Mouse (Mus musculus) MEL (cell line): ENCODE data around the gene Dgkh.

ENCODE experiments used
- CTCF ChIP-seq, 3 experiments: IDR thresholded peaks in 2 of 3; conservative IDR thresholded peaks in 1 of 3; 2 replicates each; pipeline ENCODE4 v1.5.1; 2011 to 2012; ENCODE audit warnings: low read length in 3 of 3, low read depth in 2 of 3, mild to moderate bottlenecking in 2 of 3, improper control_type of control experiment in 1 of 3, inconsistent platforms in 1 of 3, mixed read lengths in 1 of 3, moderate library complexity in 1 of 3; ENCODE audit not compliant: control insufficient read depth in 1 of 3, insufficient read depth in 1 of 3, poor library complexity in 1 of 3, severe bottlenecking in 1 of 3
- EP300 ChIP-seq, 2 experiments: IDR thresholded peaks; 2 replicates each; pipeline ENCODE4 v1.6.1; 2011; ENCODE audit warnings: improper control_type of control experiment in 2 of 2, low read length in 2 of 2, low read depth in 1 of 2, mild to moderate bottlenecking in 1 of 2
- GATA1 ChIP-seq: IDR thresholded peaks from 2 replicates; pipeline ENCODE4 v1.6.1; 2011; ENCODE audit warnings: low read depth, low read length, improper control_type of control experiment
- MAZ ChIP-seq: IDR thresholded peaks from 2 replicates; pipeline ENCODE4 v1.6.1; 2012; ENCODE audit warnings: low read depth, mild to moderate bottlenecking, inconsistent platforms, low read length, improper control_type of control experiment
- NELFE ChIP-seq: IDR thresholded peaks from 2 replicates; pipeline ENCODE4 v1.6.1; 2011; ENCODE audit warnings: low read depth, low read length, improper control_type of control experiment
- NRF1 ChIP-seq: IDR thresholded peaks from 2 replicates; pipeline ENCODE4 v1.6.1; 2014; ENCODE audit warnings: low read depth, mild to moderate bottlenecking, inconsistent platforms, low read length, improper control_type of control experiment, moderate library complexity; ENCODE audit not compliant: poor library complexity, insufficient read depth, severe bottlenecking
- POLR2A ChIP-seq, 2 experiments: IDR thresholded peaks; 2 replicates each; pipeline ENCODE4 v1.6.1; 2011 to 2012; ENCODE audit warnings: low read length in 2 of 2, mild to moderate bottlenecking in 2 of 2, control low read depth in 1 of 2, improper control_type of control experiment in 1 of 2, low read depth in 1 of 2, moderate library complexity in 1 of 2; ENCODE audit not compliant: control insufficient read depth in 1 of 2, insufficient read depth in 1 of 2, poor library complexity in 1 of 2
- POLR2AphosphoS5 ChIP-seq: IDR thresholded peaks from 2 replicates; pipeline ENCODE4 v1.6.1; 2012; ENCODE audit warnings: low read depth, borderline replicate concordance, mild to moderate bottlenecking, inconsistent platforms, low read length, moderate library complexity, mixed read lengths
- TAL1 ChIP-seq: IDR thresholded peaks from 2 replicates; pipeline ENCODE4 v1.6.1; 2012; ENCODE audit warnings: mild to moderate bottlenecking, inconsistent platforms, low read length, moderate library complexity, mixed read lengths
- TBP ChIP-seq: IDR thresholded peaks from 2 replicates; pipeline ENCODE4 v1.8.0; 2011; ENCODE audit warnings: low read depth, low read length, improper control_type of control experiment
- ZKSCAN1 ChIP-seq: IDR thresholded peaks from 2 replicates; pipeline ENCODE4 v1.6.1; 2012; ENCODE audit warnings: low read depth, mild to moderate bottlenecking, inconsistent platforms, low read length, improper control_type of control experiment, moderate library complexity

- TF ChIP-seq POLR2AphosphoS5 (no peak), ZKSCAN1 (no peak), POLR2A (IDR thresholded peaks at IDR 0.05; ENCODE audit: control insufficient read depth in 1 of 2, insufficient read depth in 1 of 2, low read depth in 1 of 2, low read length in 2 of 2, poor library complexity in 1 of 2) (no peak), EP300 (IDR thresholded peaks at IDR 0.05; ENCODE audit: low read depth in 1 of 2, low read length in 2 of 2) (no peak), NRF1 (no peak), TAL1 (no peak), CTCF (IDR thresholded peaks at IDR 0.05 in 2 of 3, conservative IDR thresholded peaks at IDR 0.05 in 1 of 3; ENCODE audit: control insufficient read depth in 1 of 3, insufficient read depth in 1 of 3, low read depth in 2 of 3, low read length in 3 of 3, poor library complexity in 1 of 3, severe bottlenecking in 1 of 3) (no peak), MAZ (no peak), TBP (no peak), GATA1 (no peak), NELFE (no peak)
Observed at GRCm38 (mm10) chr14:78533701-78534100, 198.9 kb downstream of the Dgkh start.
